Mouse (Mus musculus): ENCODE results near the gene Gaa. TPM values are rescaled to one million over a fixed set of nuclear protein-coding genes. Genes with fewer than 3 reads are reported as not detected.
"Not testable (repeated sequence)": the region's sequence is repeated elsewhere in the genome, so short reads cannot be mapped to it uniquely, and the experiment has no call there.

Gene Gaa
- total and polyA plus RNA-seq, 2 experiments from 2014 or later: 128 to 223 TPM

DNA sequence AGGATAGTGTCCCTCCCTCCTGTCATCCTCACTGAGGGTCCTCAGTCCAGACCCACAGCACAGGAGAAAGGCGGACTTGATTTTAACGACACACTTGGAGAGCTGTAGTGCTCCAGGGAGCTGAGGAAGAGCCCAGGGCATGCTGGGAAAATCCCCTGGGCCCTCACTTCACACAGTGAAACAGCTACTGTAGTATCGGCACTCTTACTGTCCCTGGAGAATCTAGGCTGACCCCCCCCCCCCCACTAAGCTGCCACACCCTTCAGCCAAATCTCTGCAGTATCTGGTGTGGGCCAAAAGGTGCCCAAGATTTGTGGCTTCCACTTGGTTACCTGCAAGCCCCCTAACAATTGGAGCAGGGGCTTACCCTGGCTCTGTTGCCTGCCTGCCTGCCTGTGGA is 30.7 kb upstream of the Gaa start:
- H3K9ac ChIP-seq (replicated peaks; ENCODE audit: low read length): no peak overlapping the region
- no peaks in the 10 kb centered on the region for H3K9me3 ChIP-seq (ENCODE audit: low read length)
- no peaks in the 10 kb centered on the region for H3K27me3 ChIP-seq (ENCODE audit: insufficient read depth, low read length)
- 43% methylated on average over 3 of the region's 3 CpGs for WGBS
- TF ChIP-seq CTCF (IDR thresholded peaks at IDR 0.05; ENCODE audit: low read depth): no peak
- H3K36me3 ChIP-seq (ENCODE audit: insufficient read depth, low read length): no peaks in the 10 kb centered on the region
- H3K4me3 ChIP-seq (ENCODE audit: low read length): no peak overlapping the region
- ATAC-seq (no peak), DNase-seq (ENCODE audit: low spot score) (no peak)
- no peak overlapping the region for H3K4me2 ChIP-seq (ENCODE audit: low read depth, low read length)
- H3K27ac ChIP-seq: no peak overlapping the region
- H3K4me1 ChIP-seq (ENCODE audit: insufficient read depth, low read length): no peaks in the 10 kb centered on the region

DNA sequence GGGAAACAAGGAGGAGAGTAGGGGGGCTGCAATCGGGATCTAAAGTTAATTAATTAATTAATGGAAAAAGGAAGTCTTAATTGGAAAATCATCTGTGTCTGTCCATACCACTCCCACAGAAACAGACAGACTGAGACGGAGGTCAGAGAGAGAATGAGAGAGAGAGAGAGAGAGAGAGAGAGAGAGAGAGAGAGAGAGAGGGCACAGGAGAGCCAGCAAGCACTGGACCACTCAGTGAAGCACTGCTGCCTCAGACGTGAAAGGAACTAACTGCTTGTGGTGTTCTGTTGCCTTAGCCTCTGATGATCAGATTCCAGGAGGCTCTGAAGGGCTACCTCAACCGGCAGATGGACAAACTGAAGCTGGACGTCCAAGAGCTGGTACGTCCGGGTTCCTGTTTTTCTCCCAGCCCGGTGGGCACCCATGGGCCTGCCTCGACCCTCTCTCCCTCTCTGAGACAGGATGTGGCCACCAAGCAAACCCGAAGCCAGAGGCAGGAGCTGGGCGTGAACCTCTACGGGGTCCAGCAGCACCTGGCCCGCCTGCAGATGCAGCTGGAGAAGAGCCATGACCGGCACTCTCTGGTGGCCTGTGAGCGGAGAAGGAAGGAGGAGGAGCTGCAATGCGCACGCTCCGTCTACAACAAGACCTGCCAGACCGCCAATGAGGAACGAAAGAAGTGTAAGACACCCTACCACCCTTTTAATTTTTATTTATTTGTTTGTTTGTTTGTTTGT is 30.0 kb upstream of the Gaa start:
- Histone ChIP-seq H3K4me1 (ENCODE audit: insufficient read depth, low read length) (no peaks in the 10 kb centered on the region), H3K27me3 (ENCODE audit: insufficient read depth, low read length) (no peaks in the 10 kb centered on the region), H3K36me3 (ENCODE audit: insufficient read depth, low read length) (no peaks in the 10 kb centered on the region), H3K9ac (replicated peaks; ENCODE audit: low read length) (0 out of 2 replicates have a peak overlapping the region, but pooled peaks have one; percentile 3), H3K9me3 (ENCODE audit: low read length) (no peaks in the 10 kb centered on the region), H3K27ac (peak overlapping the region; percentile 41), H3K4me2 (ENCODE audit: low read depth, low read length) (peak overlapping the region; percentile 23), H3K4me3 (ENCODE audit: low read length) (no peak overlapping the region; the same call in 1 of the 2 replicates)
- TF ChIP-seq CTCF (IDR thresholded peaks at IDR 0.05; ENCODE audit: low read depth): no peak
- WGBS: 41% methylated on average over 20 of the region's 20 CpGs
- DNase-seq (ENCODE audit: low spot score): no peak
- no peak; the same call in 1 of the 2 replicates for ATAC-seq

DNA sequence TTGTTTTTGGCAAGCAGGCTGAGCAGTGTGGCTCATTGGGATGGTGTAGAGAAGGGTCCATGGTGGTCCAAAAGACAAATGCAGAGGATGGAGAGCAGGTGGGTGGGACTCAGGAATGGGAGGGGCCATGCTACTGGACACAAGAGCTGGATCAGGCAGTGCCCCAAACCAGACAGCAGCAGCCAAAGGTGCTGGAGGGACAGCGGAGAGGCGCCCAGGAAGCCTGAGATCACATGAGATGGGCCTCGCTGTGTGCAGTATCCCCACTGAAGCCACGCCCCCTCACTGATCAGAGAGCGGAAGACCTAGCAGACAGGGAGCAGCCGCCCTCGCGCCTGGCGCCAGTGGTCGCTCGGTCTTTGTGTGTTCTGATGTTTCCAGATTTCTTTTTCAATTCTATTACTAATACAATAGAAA is 29.4 kb upstream of the Gaa start:
- Histone ChIP-seq H3K4me1 (ENCODE audit: insufficient read depth, low read length) (no peaks in the 10 kb centered on the region), H3K36me3 (ENCODE audit: insufficient read depth, low read length) (no peaks in the 10 kb centered on the region), H3K9ac (replicated peaks; ENCODE audit: low read length) (0 out of 2 replicates have a peak overlapping the region, but pooled peaks have one; percentile 3), H3K9me3 (ENCODE audit: low read length) (no peaks in the 10 kb centered on the region), H3K27me3 (ENCODE audit: insufficient read depth, low read length) (no peaks in the 10 kb centered on the region), H3K27ac (no peak overlapping the region), H3K4me2 (ENCODE audit: low read depth, low read length) (peak overlapping the region; percentile 23), H3K4me3 (ENCODE audit: low read length) (no peak overlapping the region; the same call in 1 of the 2 replicates)
- no peak for TF ChIP-seq CTCF (IDR thresholded peaks at IDR 0.05; ENCODE audit: low read depth)
- WGBS: 28% methylated on average over 11 of the region's 11 CpGs
- peak; percentile 51 for DNase-seq (ENCODE audit: low spot score)
- peak; percentile 42; the same call in 1 of the 2 replicates for ATAC-seq

DNA sequence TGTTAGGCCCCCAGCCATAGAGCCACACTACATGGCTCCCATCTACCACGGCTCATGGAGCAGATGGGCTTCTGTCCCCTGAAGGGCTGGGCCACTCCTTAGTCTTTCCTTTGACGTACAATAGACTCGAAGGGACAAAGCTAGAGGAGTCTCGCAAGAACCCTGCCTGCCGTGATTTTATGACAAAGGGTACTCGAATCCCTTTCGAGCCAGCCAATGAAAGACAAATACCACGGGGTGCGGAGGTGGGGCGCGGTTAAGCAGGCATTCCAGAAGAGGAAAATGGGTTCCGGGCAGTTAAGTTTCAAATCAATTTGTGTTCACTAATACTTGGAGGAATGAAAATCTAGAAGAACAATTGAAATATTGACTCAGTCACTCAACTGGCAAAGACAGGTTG is 28.2 kb upstream of the Gaa start:
- DNase-seq (ENCODE audit: low spot score): no peak
- Histone ChIP-seq H3K4me2 (ENCODE audit: low read depth, low read length) (no peak overlapping the region), H3K9ac (replicated peaks; ENCODE audit: low read length) (no peak overlapping the region), H3K4me1 (ENCODE audit: insufficient read depth, low read length) (no peaks in the 10 kb centered on the region), H3K27me3 (ENCODE audit: insufficient read depth, low read length) (no peaks in the 10 kb centered on the region), H3K27ac (no peak overlapping the region), H3K9me3 (ENCODE audit: low read length) (no peaks in the 10 kb centered on the region), H3K36me3 (ENCODE audit: insufficient read depth, low read length) (no peaks in the 10 kb centered on the region), H3K4me3 (ENCODE audit: low read length) (no peak overlapping the region)
- no peak for ATAC-seq
- no peak for TF ChIP-seq CTCF (IDR thresholded peaks at IDR 0.05; ENCODE audit: low read depth)
- 82% methylated on average over 12 of the region's 12 CpGs for WGBS

DNA sequence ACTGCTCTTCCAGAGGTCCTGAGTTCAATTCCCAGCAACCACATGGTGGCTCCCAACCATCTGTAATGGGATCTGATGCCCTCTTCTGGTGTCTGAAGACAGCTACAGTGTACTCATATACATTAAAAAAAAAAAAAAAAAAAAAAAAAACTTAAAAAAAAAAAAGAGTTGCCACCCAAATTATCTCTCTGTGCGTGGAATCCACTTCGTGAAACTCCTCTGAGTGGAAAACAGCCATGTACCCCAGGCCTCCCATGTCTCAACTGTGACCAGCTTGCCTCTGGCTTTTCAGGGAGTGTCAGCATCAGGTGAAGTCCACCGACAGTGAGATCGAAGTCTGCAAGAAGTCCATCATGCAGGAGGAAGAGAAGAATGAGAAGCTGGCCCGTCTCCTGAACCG is 22.1 kb upstream of the Gaa start:
- H3K4me3 ChIP-seq (ENCODE audit: low read length); H3K9me3 ChIP-seq (ENCODE audit: low read length); H3K4me2 ChIP-seq (ENCODE audit: low read depth, low read length); ATAC-seq; DNase-seq (ENCODE audit: low spot score); H3K4me1 ChIP-seq (ENCODE audit: insufficient read depth, low read length); H3K27me3 ChIP-seq (ENCODE audit: insufficient read depth, low read length); H3K27ac ChIP-seq; H3K9ac ChIP-seq (replicated peaks; ENCODE audit: low read length); H3K36me3 ChIP-seq (ENCODE audit: insufficient read depth, low read length): not testable (repeated sequence)
- 91% methylated on average over 6 of the region's 6 CpGs for WGBS

DNA sequence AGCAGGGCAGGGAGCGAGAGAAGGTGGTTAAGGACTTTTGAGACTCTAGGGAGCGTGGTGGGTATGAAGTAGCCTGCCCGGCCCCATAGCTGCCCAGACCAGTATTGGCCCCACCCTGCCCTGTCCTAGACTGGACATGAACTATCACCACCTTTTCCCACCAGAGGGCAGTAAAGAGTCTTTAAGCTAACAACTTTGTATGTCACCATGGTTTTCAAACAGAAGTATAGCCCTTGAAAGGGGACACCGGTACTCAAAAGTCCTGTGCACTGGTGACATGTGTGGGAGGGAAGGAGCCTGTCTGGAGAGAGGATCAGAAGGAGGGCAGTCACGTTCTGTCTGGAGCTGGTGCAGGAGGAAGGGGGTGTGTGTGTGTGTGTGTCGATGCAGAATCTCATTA is 18.7 kb upstream of the Gaa start:
- DNase-seq (ENCODE audit: low spot score) (peak; percentile 90), ATAC-seq (peak; percentile 60)
- Histone ChIP-seq H3K27me3 (ENCODE audit: insufficient read depth, low read length) (no peaks in the 10 kb centered on the region), H3K9me3 (ENCODE audit: low read length) (no peaks in the 10 kb centered on the region), H3K4me1 (ENCODE audit: insufficient read depth, low read length) (no peaks in the 10 kb centered on the region), H3K4me2 (ENCODE audit: low read depth, low read length) (no peak overlapping the region), H3K27ac (no peak overlapping the region), H3K36me3 (ENCODE audit: insufficient read depth, low read length) (no peaks in the 10 kb centered on the region), H3K4me3 (ENCODE audit: low read length) (no peak overlapping the region), H3K9ac (replicated peaks; ENCODE audit: low read length) (no peak overlapping the region)
- peak; percentile 71 for TF ChIP-seq CTCF (IDR thresholded peaks at IDR 0.05; ENCODE audit: low read depth)
- WGBS: 40% methylated on average over 6 of the region's 6 CpGs

DNA sequence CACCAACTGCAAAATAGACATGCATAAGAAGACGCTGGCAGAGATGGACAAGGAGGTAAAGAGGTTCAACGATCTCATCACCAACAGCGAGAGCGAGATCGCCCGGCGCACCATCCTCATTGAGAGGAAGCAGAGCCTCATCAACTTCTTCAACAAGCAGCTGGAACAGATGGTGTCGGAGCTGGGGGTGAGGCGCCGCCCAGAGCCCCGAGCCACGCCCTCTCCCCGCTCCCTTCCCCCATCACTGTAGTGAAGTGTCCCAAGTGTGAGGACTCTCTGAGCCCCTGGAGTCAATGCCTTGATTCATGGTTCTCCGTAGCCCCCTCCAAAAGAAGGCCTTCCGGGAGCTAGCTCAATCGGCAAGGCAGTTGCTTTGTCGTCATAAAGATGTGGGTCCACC is 16.7 kb upstream of the Gaa start:
- ATAC-seq: no peak
- no peak for TF ChIP-seq CTCF (IDR thresholded peaks at IDR 0.05; ENCODE audit: low read depth)
- WGBS: 68% methylated on average over 17 of the region's 17 CpGs
- Histone ChIP-seq H3K27ac (no peak overlapping the region), H3K4me3 (ENCODE audit: low read length) (no peak overlapping the region), H3K9me3 (ENCODE audit: low read length) (no peaks in the 10 kb centered on the region), H3K36me3 (ENCODE audit: insufficient read depth, low read length) (no peaks in the 10 kb centered on the region), H3K27me3 (ENCODE audit: insufficient read depth, low read length) (no peaks in the 10 kb centered on the region), H3K4me2 (ENCODE audit: low read depth, low read length) (no peak overlapping the region), H3K9ac (replicated peaks; ENCODE audit: low read length) (no peak overlapping the region), H3K4me1 (ENCODE audit: insufficient read depth, low read length) (no peaks in the 10 kb centered on the region)
- no peak for DNase-seq (ENCODE audit: low spot score)
